Mouse (Mus musculus) thymus, postnatal 36 days (tissue): Measurements from ENCODE around the gene Vmn1r183.
"Not testable (repeated sequence)": the region's sequence is repeated elsewhere in the genome, so short reads cannot be mapped to it uniquely, and the experiment has no call there.

ENCODE experiments used
- DNase-seq, 2 experiments: peaks; one replicate each; pipeline ENCODE4 v3.0.0; 2022; ENCODE audit warnings: mixed read lengths in 2 of 2

Vmn1r183 gene

DNA sequence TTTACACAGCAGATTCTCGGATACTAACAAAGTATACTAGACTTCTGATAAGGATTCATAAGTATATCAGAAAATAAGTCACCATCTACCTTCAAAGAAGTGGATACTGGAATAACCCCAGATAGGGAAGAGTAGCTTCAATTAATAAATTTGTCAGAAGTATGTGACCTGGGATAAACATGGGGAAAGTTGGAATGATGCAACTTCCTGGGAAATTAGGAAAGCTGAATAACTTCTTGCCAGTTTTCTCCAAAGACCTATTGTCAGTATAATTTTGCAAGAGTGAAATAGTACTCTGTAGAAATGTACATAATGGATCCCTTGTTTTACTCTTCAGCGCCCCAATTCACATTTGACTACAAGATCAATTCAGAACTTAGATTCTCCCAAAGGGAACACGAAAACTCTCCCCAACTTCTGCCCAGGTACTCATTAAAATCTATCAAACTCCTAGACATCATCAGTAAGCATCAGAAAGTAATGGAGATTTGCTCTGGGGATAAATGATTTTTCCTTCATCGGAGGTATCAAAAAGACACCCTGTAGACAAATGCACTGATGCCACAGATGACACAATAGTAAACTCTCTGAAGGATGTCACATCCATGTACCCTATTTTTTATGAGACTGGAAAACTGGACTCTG, at the start of gene Vmn1r183:
Vmn1r183 (plus strand) TSS at position 595 of the 645 bp plus-strand sequence.
- DNase-seq, result no peak

GRCm38 (mm10) chr7:24074424-24074823, 21.4 kb downstream of the Vmn1r183 start:
- DNase-seq, result not testable (repeated sequence)

- peak; percentile 91 to 93 for DNase-seq
Measured at GRCm38 (mm10) chr7:24081634-24082431, 28.8 kb downstream of the Vmn1r183 start, which contains the start of gene Zfp180. Zfp180 (plus strand) TSS chr7:24081924.

GRCm38 (mm10) chr7:24082457-24083235, 29.6 kb downstream of the Vmn1r183 start:
- no peak for DNase-seq

DNA sequence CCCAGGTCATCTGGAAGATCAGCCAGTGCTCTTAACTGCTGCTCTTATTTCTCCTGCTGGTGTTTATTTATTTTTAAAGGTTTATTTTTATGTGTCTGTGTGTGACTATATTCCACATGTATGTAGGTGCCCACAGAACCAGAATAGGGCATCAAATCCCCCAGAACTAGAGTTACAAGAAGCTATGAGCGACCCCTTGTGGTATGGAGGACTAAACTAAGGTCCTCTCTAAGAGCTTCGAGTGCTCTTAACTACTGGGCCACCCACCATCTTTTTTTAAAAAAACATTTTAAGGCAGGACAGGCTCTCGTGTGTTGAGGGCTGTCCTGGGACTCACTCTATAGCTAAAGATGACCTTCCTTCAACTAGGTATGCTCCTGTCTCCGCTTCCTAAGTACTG, 33.8 kb downstream of the Vmn1r183 start:
- no peak for DNase-seq

- DNase-seq, result no peak
Measured at GRCm38 (mm10) chr7:24087485-24088125, 34.6 kb downstream of the Vmn1r183 start.

DNA sequence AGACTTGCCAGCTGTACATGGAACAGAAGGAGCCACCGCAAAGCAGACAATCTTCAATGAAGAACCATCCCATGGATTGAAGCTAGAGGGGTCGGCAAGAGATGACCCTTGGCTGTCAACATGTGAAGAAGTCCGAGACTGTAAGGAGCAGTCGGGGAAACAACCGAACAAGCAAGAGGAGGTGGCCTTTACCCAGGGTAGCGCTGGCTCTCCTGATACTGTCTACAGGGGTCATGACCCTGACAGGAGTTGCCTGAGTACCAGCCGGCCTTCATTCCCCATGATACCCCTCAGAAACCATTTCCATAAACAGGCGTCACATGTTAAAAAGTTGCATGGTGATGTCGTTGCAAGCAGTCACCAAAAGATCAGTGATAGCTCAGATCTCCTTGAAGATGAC, 51.3 kb downstream of the Vmn1r183 start:
- DNase-seq, result no peak

GRCm38 (mm10) chr7:24105144-24105703, 52.2 kb downstream of the Vmn1r183 start:
- no peak for DNase-seq

DNA sequence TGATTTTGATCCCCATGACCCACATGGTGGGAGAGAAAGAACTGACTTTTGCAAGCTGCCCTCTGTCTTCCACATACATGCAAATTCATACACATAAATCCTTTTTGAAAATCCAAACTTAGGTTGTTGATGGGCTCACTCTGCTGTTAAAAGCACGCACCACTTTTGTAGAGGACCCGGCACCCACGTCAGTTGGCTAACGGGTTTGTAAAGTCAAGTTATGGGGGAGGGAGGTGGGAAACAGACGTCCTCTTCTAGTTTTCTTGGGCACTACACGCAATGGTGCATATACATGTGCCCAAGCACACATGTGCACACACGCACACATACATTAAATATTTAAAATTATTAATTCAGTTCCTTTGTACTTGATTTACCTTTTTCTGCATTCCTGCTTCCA, 57.8 kb downstream of the Vmn1r183 start:
- DNase-seq, result no peak

DNA sequence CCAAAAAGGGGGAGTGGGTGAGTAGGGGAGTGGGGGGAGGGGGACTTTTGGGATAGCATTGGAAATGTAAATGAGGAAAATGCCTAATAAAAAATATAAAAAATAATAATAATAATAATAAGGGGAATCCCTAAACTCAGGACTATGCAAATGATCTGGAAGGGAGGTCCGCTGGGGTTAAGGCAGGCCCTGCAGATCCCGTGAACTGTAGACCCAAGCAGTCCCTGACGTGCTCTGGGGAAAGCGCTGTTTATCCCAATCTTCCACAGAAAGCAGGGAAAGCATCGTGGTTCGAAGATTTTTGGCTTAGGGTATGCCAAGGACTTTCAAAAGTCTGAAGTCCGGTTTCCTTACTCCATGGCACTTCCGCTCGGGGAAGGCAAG, 58.7 kb downstream of the Vmn1r183 start:
- DNase-seq, result no peak

DNA sequence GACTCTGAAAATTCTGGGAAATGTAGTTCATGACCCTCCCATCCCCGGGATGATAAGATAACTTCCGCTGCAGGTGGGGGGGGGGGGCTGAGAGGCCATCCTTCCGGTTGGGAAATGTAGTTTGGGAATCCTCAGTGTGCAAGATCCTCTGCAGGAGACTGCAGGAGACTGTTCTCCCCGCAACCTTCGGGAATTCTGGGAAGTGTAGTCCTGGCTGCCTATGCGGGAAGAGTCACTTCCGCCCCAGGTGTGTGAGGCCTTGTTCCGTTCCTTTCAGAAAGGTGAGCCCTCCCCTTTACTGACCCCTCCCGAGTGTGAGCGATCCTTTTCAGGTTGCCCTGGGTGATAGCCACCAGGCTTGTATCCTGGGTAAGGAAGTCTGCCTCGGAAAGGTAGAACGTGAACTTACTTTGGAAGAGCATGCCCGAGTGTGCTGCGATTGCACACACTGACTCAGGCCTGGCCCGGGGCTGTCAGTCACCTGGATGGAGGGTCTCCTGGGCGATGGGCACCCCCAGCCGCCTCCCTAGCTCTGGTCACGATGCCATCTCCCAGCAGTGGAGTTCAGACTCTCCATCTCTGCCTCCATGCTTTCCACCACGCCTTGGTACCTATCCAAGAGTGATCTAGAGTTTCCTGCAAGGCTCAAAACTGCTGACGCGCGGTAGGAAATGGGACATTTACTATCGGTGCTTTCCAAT, 59.3 kb downstream of the Vmn1r183 start, which contains the start of gene Zfp112:
Zfp112 (plus strand) TSS at position 159 of the 701 bp plus-strand sequence.
- no peak for DNase-seq

GRCm38 (mm10) chr7:24113001-24113400, 59.9 kb downstream of the Vmn1r183 start:
- no peak for DNase-seq
